Mouse (Mus musculus) midbrain, embryonic 14.5 days (tissue): Measurements from ENCODE around the gene Appl2. TPM values are rescaled to one million over a fixed set of nuclear protein-coding genes. Genes with fewer than 3 reads are reported as not detected.

Source experiments
- ATAC-seq: fragments of 200-750 bp; cut with Nextera tagmentation; 2 replicates; pipeline ENCODE4 v1.8.0; 2017; ENCODE audit warnings: moderate number of reproducible peaks, moderate library complexity; ENCODE audit not compliant: low FRiP score, low TSS enrichment
- DNase-seq: peaks from one replicate; pipeline ENCODE4 v3.0.0-alpha.2; 2015
- H3K27ac ChIP-seq: fragments of 300-500 bp; sonication (generic); replicated peaks from 2 replicates; pipeline ENCODE4 v1.5.1; 2014; ENCODE audit warnings: mild to moderate bottlenecking, low read depth, low read length, moderate library complexity
- H3K27me3 ChIP-seq: fragments of 300-500 bp; sonication (generic); 2 replicates; pipeline ENCODE4 v1.6.1; 2014; ENCODE audit warnings: low read length, control low read depth, mixed read lengths; ENCODE audit not compliant: control insufficient read depth, insufficient read depth
- H3K36me3 ChIP-seq: fragments of 300-500 bp; sonication (generic); 2 replicates; pipeline ENCODE4 v1.6.1; 2014; ENCODE audit warnings: low read length, control low read depth; ENCODE audit not compliant: control insufficient read depth, insufficient read depth
- H3K4me1 ChIP-seq: fragments of 300-500 bp; sonication (generic); 2 replicates; pipeline ENCODE4 v1.6.1; 2014; ENCODE audit warnings: mild to moderate bottlenecking, antibody characterized with exemption, low read length, control low read depth; ENCODE audit not compliant: control insufficient read depth, insufficient read depth
- H3K4me2 ChIP-seq: fragments of 300-500 bp; sonication (generic); 2 replicates; pipeline ENCODE4 v1.6.1; 2014; ENCODE audit warnings: mild to moderate bottlenecking, low read length, moderate library complexity
- H3K4me3 ChIP-seq: fragments of 300-500 bp; sonication (generic); replicated peaks from 2 replicates; pipeline ENCODE4 v1.5.1; 2014; ENCODE audit warnings: low read depth, low read length
- H3K9ac ChIP-seq: fragments of 300-500 bp; sonication (generic); replicated peaks from 2 replicates; pipeline ENCODE4 v1.6.1; 2014; ENCODE audit warnings: mild to moderate bottlenecking, low read length, moderate library complexity
- H3K9me3 ChIP-seq: fragments of 300-500 bp; sonication (generic); 2 replicates; pipeline ENCODE4 v1.6.1; 2016; ENCODE audit warnings: low read length, control low read depth, mixed read lengths; ENCODE audit not compliant: control insufficient read depth
- WGBS: fragments of 180-500 bp; shearing (Covaris S2); extraction: QIAGEN DNeasy Blood & Tissue Kit; methylation state at CpG from one replicate; pipeline ENCODE4 v1.1.7; 2014; 5-methylcytosine and 5-hydroxymethylcytosine counted together
- polyA plus RNA-seq: library from polyadenylated mRNA; unstranded; fragments of >200 nt; fragmentation: Nextera tagmentation; extraction: Ambion mirVana; gene quantifications from 2 replicates; pipeline ENCODE4 v1.2.1, GENCODE M21; 2014

Gene Appl2
- polyA plus RNA-seq, 1 experiment from 2014 or later, result 38.7 TPM

- DNase-seq (no peak), ATAC-seq (no peak)
- H3K9me3 ChIP-seq, result no peaks in the 10 kb centered on the region
- H3K36me3 ChIP-seq, result peaks cover 44% of the 10 kb centered on the region
- no peaks in the 10 kb centered on the region for H3K27me3 ChIP-seq
- WGBS, result 87% methylated on average over 12 of the region's 12 CpGs
- 0 out of 2 replicates have a peak, but pooled peaks cover 3% of the 10 kb centered on the region for H3K4me1 ChIP-seq
- no peak overlapping the region for H3K27ac ChIP-seq
- no peak overlapping the region for H3K9ac ChIP-seq
- H3K4me3 ChIP-seq, result no peak overlapping the region
- H3K4me2 ChIP-seq, result no peak overlapping the region
Measured at GRCm38 (mm10) chr10:83629190-83629781, 19.3 kb downstream of the Appl2 start.

GRCm38 (mm10) chr10:83628241-83628640 is 20.3 kb downstream of the Appl2 start:
- no peak overlapping the region for H3K4me3 ChIP-seq
- H3K27me3 ChIP-seq, result no peaks in the 10 kb centered on the region
- no peak overlapping the region for H3K4me2 ChIP-seq
- H3K36me3 ChIP-seq, result peaks cover 47% of the 10 kb centered on the region
- H3K4me1 ChIP-seq, result no peaks in the 10 kb centered on the region
- no peak for DNase-seq
- no peak for ATAC-seq
- no peak overlapping the region for H3K9ac ChIP-seq
- WGBS, result 92% methylated on average over 4 of the region's 4 CpGs
- no peaks in the 10 kb centered on the region for H3K9me3 ChIP-seq
- H3K27ac ChIP-seq, result no peak overlapping the region

GRCm38 (mm10) chr10:83627113-83627687 is 21.3 kb downstream of the Appl2 start:
- no peaks in the 10 kb centered on the region for H3K4me1 ChIP-seq
- H3K4me3 ChIP-seq, result no peak overlapping the region
- whole genome bisulfite sequencing, result 97% methylated on average over 9 of the region's 9 CpGs
- H3K36me3 ChIP-seq, result peaks cover 47% of the 10 kb centered on the region
- no peaks in the 10 kb centered on the region for H3K9me3 ChIP-seq
- ATAC-seq (no peak), DNase-seq (no peak)
- no peaks in the 10 kb centered on the region for H3K27me3 ChIP-seq
- no peak overlapping the region for H3K9ac ChIP-seq
- H3K4me2 ChIP-seq, result no peak overlapping the region
- no peak overlapping the region for H3K27ac ChIP-seq

- Histone ChIP-seq H3K4me3 (no peak overlapping the region), H3K4me1 (no peaks in the 10 kb centered on the region), H3K27me3 (no peaks in the 10 kb centered on the region), H3K4me2 (no peak overlapping the region), H3K36me3 (peaks cover 58% of the 10 kb centered on the region), H3K9me3 (no peaks in the 10 kb centered on the region), H3K27ac (no peak overlapping the region), H3K9ac (no peak overlapping the region)
- 96% methylated on average over 12 of the region's 12 CpGs for WGBS
- no peak for DNase-seq
- no peak for ATAC-seq
Measured at GRCm38 (mm10) chr10:83624841-83625240, 23.7 kb downstream of the Appl2 start.

- ATAC-seq, result no peak
- no peak overlapping the region for H3K27ac ChIP-seq
- no peaks in the 10 kb centered on the region for H3K9me3 ChIP-seq
- H3K36me3 ChIP-seq, result peaks cover 50% of the 10 kb centered on the region
- DNase-seq, result no peak
- H3K27me3 ChIP-seq, result no peaks in the 10 kb centered on the region
- no peak overlapping the region for H3K4me2 ChIP-seq
- no peak overlapping the region for H3K9ac ChIP-seq
- WGBS, result 82% methylated on average over 8 of the region's 8 CpGs
- H3K4me3 ChIP-seq, result no peak overlapping the region
- no peaks in the 10 kb centered on the region for H3K4me1 ChIP-seq
Measured at GRCm38 (mm10) chr10:83624065-83624464, 24.5 kb downstream of the Appl2 start.

- H3K27me3 ChIP-seq, result no peaks in the 10 kb centered on the region
- H3K27ac ChIP-seq, result no peak overlapping the region
- 89% methylated on average over 24 of the region's 24 CpGs for WGBS
- H3K36me3 ChIP-seq, result peaks cover 41% of the 10 kb centered on the region
- H3K4me2 ChIP-seq, result no peak overlapping the region
- no peak overlapping the region for H3K9ac ChIP-seq
- H3K4me1 ChIP-seq, result no peaks in the 10 kb centered on the region
- no peaks in the 10 kb centered on the region for H3K9me3 ChIP-seq
- no peak for DNase-seq
- ATAC-seq, result no peak
- H3K4me3 ChIP-seq, result no peak overlapping the region
Measured at GRCm38 (mm10) chr10:83620350-83621055, 28.0 kb downstream of the Appl2 start.

- Histone ChIP-seq H3K27ac (no peak overlapping the region), H3K4me3 (no peak overlapping the region), H3K9me3 (no peaks in the 10 kb centered on the region), H3K4me1 (no peaks in the 10 kb centered on the region), H3K27me3 (no peaks in the 10 kb centered on the region), H3K36me3 (peaks cover 27% of the 10 kb centered on the region), H3K9ac (no peak overlapping the region), H3K4me2 (no peak overlapping the region)
- WGBS, result 90% methylated on average over 12 of the region's 12 CpGs
- no peak for DNase-seq
- no peak for ATAC-seq
Measured at GRCm38 (mm10) chr10:83618819-83619440, 29.6 kb downstream of the Appl2 start.

GRCm38 (mm10) chr10:83617366-83617765 is 31.2 kb downstream of the Appl2 start:
- no peak overlapping the region for H3K27ac ChIP-seq
- ATAC-seq (no peak), DNase-seq (no peak)
- no peak overlapping the region for H3K9ac ChIP-seq
- H3K36me3 ChIP-seq, result peaks cover 34% of the 10 kb centered on the region; the same call in 1 of the 2 replicates
- WGBS, result 53% methylated on average over 10 of the region's 10 CpGs
- no peak overlapping the region for H3K4me3 ChIP-seq
- no peak overlapping the region for H3K4me2 ChIP-seq
- H3K9me3 ChIP-seq, result no peaks in the 10 kb centered on the region
- no peaks in the 10 kb centered on the region for H3K27me3 ChIP-seq
- H3K4me1 ChIP-seq, result no peaks in the 10 kb centered on the region
